12 mouse cellular contexts compared by ENCODE assay signal in the genomic region with DNA sequence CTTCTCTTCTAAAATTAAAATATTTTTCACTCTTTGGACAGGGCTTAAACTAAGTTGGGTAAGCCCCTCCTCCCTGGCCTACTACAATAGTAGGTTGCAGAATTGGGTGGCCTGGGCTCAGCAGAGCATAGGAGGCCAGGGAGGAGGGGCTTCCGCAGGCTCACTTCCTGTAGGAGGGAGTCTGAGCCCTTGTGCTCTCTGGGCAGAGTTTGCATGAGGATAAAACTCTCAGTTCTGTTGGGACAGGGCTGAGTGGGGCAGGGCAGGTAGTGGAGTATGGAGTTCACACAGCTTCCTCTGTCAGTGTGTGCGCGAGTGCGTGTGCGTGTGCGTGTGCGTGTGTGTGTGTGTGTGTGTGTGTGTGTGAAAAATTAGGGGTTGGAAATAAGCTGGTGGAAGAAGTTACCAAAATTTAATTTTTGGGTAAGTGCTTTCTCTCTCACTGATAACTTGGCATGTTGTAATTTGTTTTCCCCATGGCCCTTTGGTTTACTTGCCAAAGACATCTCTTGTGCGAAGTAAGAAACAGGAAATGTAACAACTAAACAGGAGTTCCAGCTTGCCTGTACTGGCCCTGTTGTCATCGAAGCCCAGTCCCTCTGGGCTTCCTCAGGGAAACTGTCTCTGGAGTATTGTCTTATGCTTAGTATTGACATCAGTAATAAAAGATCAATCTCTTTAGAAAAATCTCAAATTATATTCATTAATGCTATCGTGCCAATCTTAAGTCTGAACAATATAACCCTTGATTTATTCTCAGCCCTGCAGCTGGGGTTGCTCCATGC. TPM values are rescaled to one million over a fixed set of nuclear protein-coding genes. Genes with fewer than 3 reads are reported as not detected.
A peak's percentile ranks its signal among the peaks of the same experiment; 100 is the strongest.
DNase-seq lines count a peak whose midpoint lies in the region; ATAC-seq and TF ChIP-seq lines count a peak whose summit lies in the region.
"Had no signal": no experiment of that assay in that cellular context is flagged by ENCODE, and none has a peak within 500 bp of the region (broad histone marks: within the 10 kb centered on the region; RNA-seq: fewer than 3 reads in every experiment).

No protein-coding gene starts in this region.

- no peaks in the 10 kb centered on the region for H3K9me3 ChIP-seq in kidney, embryonic 16.5 days (ENCODE audit: low read length)
- no peaks in the 10 kb centered on the region for H3K9me3 ChIP-seq in lung, postnatal 0 days (ENCODE audit: low read length)
- H3K9me3 ChIP-seq in forebrain, embryonic 14.5 days (replicated peaks; ENCODE audit: control insufficient read depth, low read length), result no peaks in the 10 kb centered on the region
- H3K9me3 ChIP-seq: embryonic facial prominence, embryonic 15.5 days; neural tube, embryonic 13.5 days; stomach, embryonic 15.5 days had no signal

- 0 out of 2 replicates have a peak, but pooled peaks have one; percentile 29 for TF ChIP-seq POLR2A in thymus, adult 2 months (IDR thresholded peaks at IDR 0.05; ENCODE audit: control insufficient read depth, extremely low read depth, insufficient read depth, low read length, poor library complexity)

- H3K9ac ChIP-seq in kidney, embryonic 16.5 days (replicated peaks; ENCODE audit: low read length), result no peak overlapping the region
- H3K9ac ChIP-seq in lung, postnatal 0 days (replicated peaks; ENCODE audit: low read depth), result no peak overlapping the region
- no peak overlapping the region for H3K9ac ChIP-seq in forebrain, embryonic 14.5 days (ENCODE audit: low read length)
- H3K9ac ChIP-seq: embryonic facial prominence, embryonic 15.5 days; liver, embryonic 14.5 days; neural tube, embryonic 13.5 days; stomach, embryonic 15.5 days had no signal

- H3K27me3 ChIP-seq in kidney, embryonic 16.5 days (ENCODE audit: insufficient read depth, low read length), result no peaks in the 10 kb centered on the region
- H3K27me3 ChIP-seq in lung, postnatal 0 days (replicated peaks; ENCODE audit: insufficient read depth, low read length), result no peaks in the 10 kb centered on the region
- no peaks in the 10 kb centered on the region for H3K27me3 ChIP-seq in thymus, adult 2 months (ENCODE audit: control insufficient read depth, insufficient read depth, low read length)
- H3K27me3 ChIP-seq in forebrain, embryonic 14.5 days (replicated peaks; ENCODE audit: control insufficient read depth, insufficient read depth, low read length), result no peaks in the 10 kb centered on the region
- H3K27me3 ChIP-seq: embryonic facial prominence, embryonic 15.5 days; neural tube, embryonic 13.5 days; stomach, embryonic 15.5 days had no signal

- DNase-seq in kidney, adult 18-20 months, result no peak
- DNase-seq in ZHBTc4 (ENCODE audit: low read depth, low spot score), result peak; percentile 39
- peak; percentile 34 for DNase-seq in lung, postnatal 0 days (ENCODE audit: low spot score)
- peak; percentile 59 for DNase-seq in thymus, adult 2 months
- no peak for DNase-seq in ovary, postnatal 14 days (ENCODE audit: low spot score)
- no peak for DNase-seq in forebrain, embryonic 14.5 days (ENCODE audit: low spot score)
- no peak for DNase-seq in gastrocnemius, adult 2 months

- 87% methylated on average over 10 of the region's 10 CpGs for WGBS in kidney, embryonic 16.5 days
- WGBS in lung, postnatal 0 days, result 76% methylated on average over 10 of the region's 10 CpGs
- WGBS in thymus, adult 2 months, result 36% methylated on average over 10 of the region's 10 CpGs
- 91% methylated on average over 10 of the region's 10 CpGs for WGBS in forebrain, embryonic 14.5 days

- no peak overlapping the region for H3K4me2 ChIP-seq in kidney, embryonic 16.5 days (replicated peaks; ENCODE audit: low read depth, low read length)
- H3K4me2 ChIP-seq in lung, postnatal 0 days (replicated peaks; ENCODE audit: low read depth, low read length), result no peak overlapping the region
- H3K4me2 ChIP-seq in forebrain, embryonic 14.5 days (ENCODE audit: low read length), result no peak overlapping the region
- H3K4me2 ChIP-seq: embryonic facial prominence, embryonic 15.5 days; neural tube, embryonic 13.5 days; stomach, embryonic 15.5 days had no signal

- ATAC-seq in kidney, embryonic 16.5 days (ENCODE audit: low FRiP score, low TSS enrichment), result peak; percentile 57
- peak; percentile 44 for ATAC-seq in lung, postnatal 0 days
- ATAC-seq in forebrain, embryonic 14.5 days, result no peak

- no peak overlapping the region for H3K4me3 ChIP-seq in kidney, embryonic 16.5 days (ENCODE audit: low read length)
- no peak overlapping the region for H3K4me3 ChIP-seq in lung, postnatal 0 days (ENCODE audit: low read depth, low read length)
- H3K4me3 ChIP-seq in thymus, adult 2 months (ENCODE audit: control insufficient read depth, insufficient read depth, low read length), result no peak overlapping the region
- H3K4me3 ChIP-seq in forebrain, embryonic 14.5 days (ENCODE audit: low read depth, low read length), result no peak overlapping the region
- H3K4me3 ChIP-seq in gastrocnemius, adult 2 months, result no peak overlapping the region
- H3K4me3 ChIP-seq: embryonic facial prominence, embryonic 15.5 days; neural tube, embryonic 13.5 days; stomach, embryonic 15.5 days had no signal

- intact Hi-C loops in gastrocnemius, adult 2 months (cut with DNase I), result no loop called here

- TF ChIP-seq CTCF in lung, postnatal 0 days (IDR thresholded peaks at IDR 0.05), result no peak
- TF ChIP-seq CTCF in thymus, adult 2 months (IDR thresholded peaks at IDR 0.05; ENCODE audit: borderline replicate concordance, control insufficient read depth, extremely low read depth, insufficient read depth, low read length, poor library complexity), result no peak
- no peak for TF ChIP-seq CTCF in gastrocnemius, adult 2 months (IDR thresholded peaks at IDR 0.05)

- no peak for TF ChIP-seq EP300 in lung, postnatal 0 days (IDR thresholded peaks at IDR 0.05)

- H3K4me1 ChIP-seq in kidney, embryonic 16.5 days (ENCODE audit: insufficient read depth, low read length), result peaks cover 7% of the 10 kb centered on the region; the same call in 1 of the 2 replicates
- peaks cover 3% of the 10 kb centered on the region; the same call in 1 of the 2 replicates for H3K4me1 ChIP-seq in lung, postnatal 0 days (ENCODE audit: insufficient read depth, low read depth, low read length)
- peaks cover 8% of the 10 kb centered on the region for H3K4me1 ChIP-seq in thymus, adult 2 months (replicated peaks; ENCODE audit: control insufficient read depth, insufficient read depth, low read length)
- H3K4me1 ChIP-seq in forebrain, embryonic 14.5 days (ENCODE audit: control insufficient read depth, insufficient read depth, low read length), result no peaks in the 10 kb centered on the region
- H3K4me1 ChIP-seq: neural tube, embryonic 13.5 days; stomach, embryonic 15.5 days had no signal

- no peak overlapping the region for H3K27ac ChIP-seq in kidney, embryonic 16.5 days (ENCODE audit: low read length)
- H3K27ac ChIP-seq in lung, postnatal 0 days (ENCODE audit: low read length), result no peak overlapping the region
- peak overlapping the region; percentile 48; the same call in 1 of the 2 replicates for H3K27ac ChIP-seq in thymus, adult 2 months (ENCODE audit: control insufficient read depth, insufficient read depth, low read length)
- H3K27ac ChIP-seq in forebrain, embryonic 14.5 days (ENCODE audit: low read depth, low read length), result no peak overlapping the region
- H3K27ac ChIP-seq in gastrocnemius, adult 2 months, result no peak overlapping the region
- H3K27ac ChIP-seq: embryonic facial prominence, embryonic 15.5 days; liver, embryonic 14.5 days; neural tube, embryonic 13.5 days; stomach, embryonic 15.5 days had no signal

- peaks cover 38% of the 10 kb centered on the region for H3K36me3 ChIP-seq in kidney, embryonic 16.5 days (ENCODE audit: insufficient read depth, low read length)
- peaks cover 12% of the 10 kb centered on the region; the same call in 1 of the 2 replicates for H3K36me3 ChIP-seq in lung, postnatal 0 days (ENCODE audit: insufficient read depth, low read length)
- H3K36me3 ChIP-seq in thymus, adult 2 months (ENCODE audit: control insufficient read depth, insufficient read depth, low read length), result no peaks in the 10 kb centered on the region
- peaks cover 36% of the 10 kb centered on the region for H3K36me3 ChIP-seq in forebrain, embryonic 14.5 days (ENCODE audit: control insufficient read depth, insufficient read depth, low read length)

RNA-seq across cellular contexts. Expression of gene Hivep1, which starts 9.2 kb away (rescaled TPM):
- 8.4 and 10.0 TPM in 2 replicates for polyA plus RNA-seq in kidney, embryonic 16.5 days (2015; fragmentation: Nextera tagmentation; extraction: Ambion mirVana)
- 7.7 and 11.3 TPM in 2 replicates for polyA plus RNA-seq in lung, postnatal 0 days (2015; fragmentation: Nextera tagmentation; extraction: Ambion mirVana)
- polyA plus RNA-seq in thymus, adult 2 months (2012; rRNA removed), result 34.9 and 47.5 TPM in 2 replicates
- polyA plus RNA-seq in forebrain, embryonic 14.5 days (2014; fragmentation: Nextera tagmentation; extraction: Ambion mirVana), result 12.0 and 16.0 TPM in 2 replicates
- total RNA-seq in gastrocnemius, adult 2 months (2021), result 10 to 100 TPM; 15.6 to 20.5 TPM

Comparison
In these comparisons a context has a peak if more than half of its experiments do, and no peak if none do; other contexts are left out.
1. DNase-seq: peak in ZHBTc4 (single experiment), lung, postnatal 0 days (single experiment) and thymus, adult 2 months (single experiment); none in kidney, adult 18-20 months (single experiment), ovary, postnatal 14 days (single experiment), forebrain, embryonic 14.5 days (single experiment) and gastrocnemius, adult 2 months (single experiment).